Mouse (Mus musculus) myocyte (in vitro differentiated cells): ENCODE data around the gene Cog3. TPM values are rescaled to one million over a fixed set of nuclear protein-coding genes. Genes with fewer than 3 reads are reported as not detected.

ENCODE experiments used
- H3K27me3 ChIP-seq: one replicate; pipeline ENCODE4 v1.6.1; 2011; ENCODE audit not compliant: control insufficient read depth, insufficient read depth, insufficient read length
- H3K36me3 ChIP-seq: one replicate; pipeline ENCODE4 v1.6.1; 2011; ENCODE audit not compliant: control insufficient read depth, insufficient read depth
- H3K4me2 ChIP-seq: one replicate; pipeline ENCODE4 v1.6.1; 2011; ENCODE audit warnings: low read depth, control low read depth
- H3K4me3 ChIP-seq: one replicate; pipeline ENCODE4 v1.5.1; 2011; ENCODE audit warnings: mild to moderate bottlenecking, control low read depth, moderate library complexity
- H3K79me2 ChIP-seq: one replicate; pipeline ENCODE4 v1.6.1; 2011; ENCODE audit not compliant: control insufficient read depth, insufficient read depth
- H3ac ChIP-seq: one replicate; pipeline ENCODE4 v1.6.1; 2011; ENCODE audit not compliant: control insufficient read depth, insufficient read length
- CEBPB ChIP-seq: IDR thresholded peaks from 2 replicates; pipeline ENCODE4 v1.6.1; 2011; ENCODE audit warnings: mild to moderate bottlenecking, moderate library complexity; ENCODE audit not compliant: poor library complexity, insufficient read depth, severe bottlenecking
- E2F4 ChIP-seq: IDR thresholded peaks from one replicate; pipeline ENCODE4 v1.6.1; 2011; ENCODE audit warnings: mild to moderate bottlenecking, control low read depth, moderate library complexity; ENCODE audit not compliant: insufficient read depth
- MAX ChIP-seq: IDR thresholded peaks from one replicate; pipeline ENCODE4 v1.6.1; 2011; ENCODE audit warnings: low read depth, mild to moderate bottlenecking, control low read depth
- MYOD1 ChIP-seq, 3 experiments: IDR thresholded peaks; one replicate each; pipeline ENCODE4 v1.6.1; 2011; ENCODE audit warnings: control low read depth in 2 of 3, low read depth in 2 of 3, mild to moderate bottlenecking in 2 of 3, moderate library complexity in 1 of 3; ENCODE audit not compliant: insufficient read length in 2 of 3, control insufficient read depth in 1 of 3
- MYOG ChIP-seq, 3 experiments: IDR thresholded peaks; one replicate each; pipeline ENCODE4 v1.6.1; 2011; ENCODE audit warnings: control low read depth in 2 of 3, low read depth in 2 of 3, mild to moderate bottlenecking in 2 of 3; ENCODE audit not compliant: insufficient read length in 2 of 3, control insufficient read depth in 1 of 3, insufficient read depth in 1 of 3
- POLR2A ChIP-seq: IDR thresholded peaks from one replicate; pipeline ENCODE4 v1.6.1; 2011; ENCODE audit warnings: low read depth, mild to moderate bottlenecking, control low read depth, moderate library complexity; ENCODE audit not compliant: insufficient read length
- POLR2AphosphoS2 ChIP-seq: IDR thresholded peaks from one replicate; pipeline ENCODE4 v1.6.1; 2011; ENCODE audit warnings: low read depth, control low read depth; ENCODE audit not compliant: insufficient read length
- REST ChIP-seq: IDR thresholded peaks from one replicate; pipeline ENCODE4 v1.6.1; 2011; ENCODE audit warnings: mild to moderate bottlenecking, control low read depth, moderate library complexity; ENCODE audit not compliant: insufficient read depth, insufficient read length
- SRF ChIP-seq: IDR thresholded peaks from one replicate; pipeline ENCODE4 v1.6.1; 2011; ENCODE audit warnings: low read depth; ENCODE audit not compliant: control insufficient read depth, insufficient read length
- TCF12 ChIP-seq: IDR thresholded peaks from one replicate; pipeline ENCODE4 v1.6.1; 2011; ENCODE audit warnings: mild to moderate bottlenecking, control low read depth; ENCODE audit not compliant: poor library complexity, insufficient read depth, severe bottlenecking
- TCF3 ChIP-seq: IDR thresholded peaks from one replicate; pipeline ENCODE4 v1.6.1; 2011; ENCODE audit warnings: low read depth, control low read depth; ENCODE audit not compliant: insufficient read length
- USF1 ChIP-seq: IDR thresholded peaks from one replicate; pipeline ENCODE4 v1.6.1; 2011; ENCODE audit warnings: low read depth, mild to moderate bottlenecking, control low read depth, moderate library complexity
- polyA plus RNA-seq: library from polyadenylated mRNA; unstranded; fragments of >200 nt; fragmentation: generic; extraction: Trizol; gene quantifications from one replicate; pipeline ENCODE4 v1.2.1, GENCODE M21; 2012; ENCODE audit warnings: missing spikeins

Cog3 gene
- polyA plus RNA-seq, 1 experiment: 7.7 TPM

DNA sequence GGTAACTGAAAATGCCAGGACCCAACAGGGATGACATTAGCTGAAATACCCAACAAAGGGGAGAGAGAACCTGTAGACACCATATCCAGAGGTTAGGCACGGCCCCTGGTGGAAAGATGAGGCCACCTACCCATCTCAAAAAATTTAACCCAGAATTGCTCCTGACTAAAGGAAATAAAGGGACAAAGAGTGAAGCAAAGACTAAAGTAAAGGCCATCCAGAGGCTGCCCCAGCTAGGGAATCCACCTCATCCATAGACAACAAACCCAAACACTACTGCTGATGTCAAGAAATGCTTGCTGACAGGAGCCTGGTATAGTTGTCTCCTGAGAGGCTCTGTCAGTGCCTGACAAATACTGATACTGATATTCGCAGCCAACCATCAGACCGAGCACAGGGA is 42.6 kb downstream of the Cog3 start:
- Histone ChIP-seq H3K36me3 (peaks cover 50% of the 10 kb centered on the region), H3K4me2 (no peak overlapping the region), H3K27me3 (no peaks in the 10 kb centered on the region), H3K79me2 (no peaks in the 10 kb centered on the region), H3K4me3 (no peak overlapping the region), H3ac (no peak overlapping the region)
- TF ChIP-seq CEBPB: no peak
- TF ChIP-seq MAX: no peak
- TF ChIP-seq MYOD1 (IDR thresholded peaks at IDR 0.05; ENCODE audit: control insufficient read depth in 1 of 3, insufficient read length in 2 of 3, low read depth in 2 of 3): no peak
- no peak for TF ChIP-seq TCF3
- no peak for TF ChIP-seq E2F4
- TF ChIP-seq SRF: no peak
- TF ChIP-seq POLR2A: no peak

DNA sequence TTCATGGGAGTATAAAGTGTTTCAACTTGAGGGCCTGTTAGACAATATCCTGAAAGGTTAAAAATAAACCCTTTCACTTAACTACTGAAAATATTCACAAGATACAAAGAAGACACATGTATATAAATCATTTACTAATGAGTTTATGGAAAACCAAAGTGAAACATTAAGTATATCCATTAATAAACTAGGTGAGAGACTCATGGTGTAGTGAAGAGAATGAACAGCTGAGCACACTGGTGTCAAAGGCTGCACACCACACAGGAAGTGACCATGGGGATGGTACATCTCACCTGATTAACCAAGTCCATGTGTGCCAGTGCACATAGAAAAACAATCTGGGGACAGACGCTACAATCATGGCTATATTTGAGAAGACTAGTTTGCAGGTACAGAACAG is 45.3 kb downstream of the Cog3 start:
- Histone ChIP-seq H3K27me3 (no peaks in the 10 kb centered on the region), H3K4me3 (no peak overlapping the region), H3ac (no peak overlapping the region), H3K4me2 (no peak overlapping the region), H3K79me2 (no peaks in the 10 kb centered on the region), H3K36me3 (peaks cover 47% of the 10 kb centered on the region)
- no peak for TF ChIP-seq POLR2AphosphoS2
- TF ChIP-seq MYOG (IDR thresholded peaks at IDR 0.05; ENCODE audit: control insufficient read depth in 1 of 3, insufficient read depth in 1 of 3, insufficient read length in 2 of 3, low read depth in 2 of 3): no peak
- no peak for TF ChIP-seq USF1
- TF ChIP-seq CEBPB: no peak
- no peak for TF ChIP-seq MYOD1 (IDR thresholded peaks at IDR 0.05; ENCODE audit: control insufficient read depth in 1 of 3, insufficient read length in 2 of 3, low read depth in 2 of 3)
- no peak for TF ChIP-seq MAX
- TF ChIP-seq POLR2A: no peak
- TF ChIP-seq E2F4: no peak
- no peak for TF ChIP-seq REST
- no peak for TF ChIP-seq SRF
- no peak for TF ChIP-seq TCF3
- no peak for TF ChIP-seq TCF12

- Histone ChIP-seq H3ac (no peak overlapping the region), H3K4me2 (no peak overlapping the region), H3K36me3 (peaks cover 49% of the 10 kb centered on the region), H3K27me3 (no peaks in the 10 kb centered on the region), H3K79me2 (no peaks in the 10 kb centered on the region), H3K4me3 (no peak overlapping the region)
- TF ChIP-seq REST: no peak
- TF ChIP-seq MAX: no peak
- TF ChIP-seq SRF: no peak
- no peak for TF ChIP-seq TCF12
- TF ChIP-seq TCF3: no peak
- no peak for TF ChIP-seq POLR2AphosphoS2
- TF ChIP-seq CEBPB: no peak
- TF ChIP-seq E2F4: no peak
Observed at GRCm38 (mm10) chr14:75707771-75708170, 46.5 kb downstream of the Cog3 start.

- no peak overlapping the region for H3K4me2 ChIP-seq
- H3K79me2 ChIP-seq: no peaks in the 10 kb centered on the region
- H3K36me3 ChIP-seq: peaks cover 55% of the 10 kb centered on the region
- TF ChIP-seq SRF: no peak
- no peak for TF ChIP-seq CEBPB
- no peak for TF ChIP-seq POLR2AphosphoS2
- TF ChIP-seq TCF3: no peak
- TF ChIP-seq MYOG (IDR thresholded peaks at IDR 0.05; ENCODE audit: control insufficient read depth in 1 of 3, insufficient read depth in 1 of 3, insufficient read length in 2 of 3, low read depth in 2 of 3): no peak
- TF ChIP-seq REST: no peak
- TF ChIP-seq USF1: no peak
- no peak for TF ChIP-seq TCF12
- TF ChIP-seq E2F4: no peak
- no peak for TF ChIP-seq MYOD1 (IDR thresholded peaks at IDR 0.05; ENCODE audit: control insufficient read depth in 1 of 3, insufficient read length in 2 of 3, low read depth in 2 of 3)
- TF ChIP-seq POLR2A: no peak
- TF ChIP-seq MAX: no peak
- no peak overlapping the region for H3K4me3 ChIP-seq
- H3K27me3 ChIP-seq: no peaks in the 10 kb centered on the region
- H3ac ChIP-seq: no peak overlapping the region
Observed at GRCm38 (mm10) chr14:75706647-75707046, 47.7 kb downstream of the Cog3 start.

DNA sequence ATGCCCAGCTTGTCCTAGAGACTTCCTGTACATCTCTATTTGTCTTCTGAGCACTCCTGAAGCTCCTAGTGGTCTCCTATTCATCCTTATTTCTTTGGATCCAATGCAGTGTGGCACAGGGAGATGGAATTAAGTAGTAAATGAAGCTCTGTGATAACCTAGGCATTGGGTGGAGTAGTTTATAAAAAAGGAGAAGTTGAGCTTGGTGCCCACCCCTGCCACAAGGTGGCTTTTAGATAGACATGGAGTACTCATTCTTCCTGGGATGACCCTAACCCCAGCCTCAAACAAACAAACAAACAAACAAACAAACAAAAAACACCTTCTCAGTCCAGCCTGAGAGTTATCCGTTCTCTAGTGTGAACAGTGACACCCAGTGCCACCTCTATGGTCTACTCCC is 56.4 kb downstream of the Cog3 start:
- H3K4me3 ChIP-seq: no peak overlapping the region
- peaks cover 7% of the 10 kb centered on the region for H3K36me3 ChIP-seq
- TF ChIP-seq MAX (no peak), TCF12 (no peak), SRF (no peak), REST (no peak), MYOG (IDR thresholded peaks at IDR 0.05; ENCODE audit: control insufficient read depth in 1 of 3, insufficient read depth in 1 of 3, insufficient read length in 2 of 3, low read depth in 2 of 3) (no peak), USF1 (no peak), MYOD1 (IDR thresholded peaks at IDR 0.05; ENCODE audit: control insufficient read depth in 1 of 3, insufficient read length in 2 of 3, low read depth in 2 of 3) (no peak), CEBPB (no peak), E2F4 (no peak), TCF3 (no peak), POLR2A (no peak), POLR2AphosphoS2 (no peak)
- no peak overlapping the region for H3K4me2 ChIP-seq
- no peak overlapping the region for H3ac ChIP-seq
- peaks cover 4% of the 10 kb centered on the region for H3K27me3 ChIP-seq
- no peaks in the 10 kb centered on the region for H3K79me2 ChIP-seq
